Mouse (Mus musculus) myocyte (in vitro differentiated cells): ENCODE results near the gene Hmga2. TPM values are rescaled to one million over a fixed set of nuclear protein-coding genes. Genes with fewer than 3 reads are reported as not detected.

Experiments
- H3K27me3 ChIP-seq: one replicate; pipeline ENCODE4 v1.6.1; 2011; ENCODE audit not compliant: control insufficient read depth, insufficient read depth, insufficient read length
- H3K36me3 ChIP-seq: one replicate; pipeline ENCODE4 v1.6.1; 2011; ENCODE audit not compliant: control insufficient read depth, insufficient read depth
- H3K4me2 ChIP-seq: one replicate; pipeline ENCODE4 v1.6.1; 2011; ENCODE audit warnings: low read depth, control low read depth
- H3K4me3 ChIP-seq: one replicate; pipeline ENCODE4 v1.5.1; 2011; ENCODE audit warnings: mild to moderate bottlenecking, control low read depth, moderate library complexity
- H3K79me2 ChIP-seq: one replicate; pipeline ENCODE4 v1.6.1; 2011; ENCODE audit not compliant: control insufficient read depth, insufficient read depth
- H3ac ChIP-seq: one replicate; pipeline ENCODE4 v1.6.1; 2011; ENCODE audit not compliant: control insufficient read depth, insufficient read length
- CEBPB ChIP-seq: IDR thresholded peaks from 2 replicates; pipeline ENCODE4 v1.6.1; 2011; ENCODE audit warnings: mild to moderate bottlenecking, moderate library complexity; ENCODE audit not compliant: poor library complexity, insufficient read depth, severe bottlenecking
- E2F4 ChIP-seq: IDR thresholded peaks from one replicate; pipeline ENCODE4 v1.6.1; 2011; ENCODE audit warnings: mild to moderate bottlenecking, control low read depth, moderate library complexity; ENCODE audit not compliant: insufficient read depth
- MAX ChIP-seq: IDR thresholded peaks from one replicate; pipeline ENCODE4 v1.6.1; 2011; ENCODE audit warnings: low read depth, mild to moderate bottlenecking, control low read depth
- MYOG ChIP-seq, 3 experiments: IDR thresholded peaks; one replicate each; pipeline ENCODE4 v1.6.1; 2011; ENCODE audit warnings: control low read depth in 2 of 3, low read depth in 2 of 3, mild to moderate bottlenecking in 2 of 3; ENCODE audit not compliant: insufficient read length in 2 of 3, control insufficient read depth in 1 of 3, insufficient read depth in 1 of 3
- POLR2A ChIP-seq: IDR thresholded peaks from one replicate; pipeline ENCODE4 v1.6.1; 2011; ENCODE audit warnings: low read depth, mild to moderate bottlenecking, control low read depth, moderate library complexity; ENCODE audit not compliant: insufficient read length
- POLR2AphosphoS2 ChIP-seq: IDR thresholded peaks from one replicate; pipeline ENCODE4 v1.6.1; 2011; ENCODE audit warnings: low read depth, control low read depth; ENCODE audit not compliant: insufficient read length
- REST ChIP-seq: IDR thresholded peaks from one replicate; pipeline ENCODE4 v1.6.1; 2011; ENCODE audit warnings: mild to moderate bottlenecking, control low read depth, moderate library complexity; ENCODE audit not compliant: insufficient read depth, insufficient read length
- SRF ChIP-seq: IDR thresholded peaks from one replicate; pipeline ENCODE4 v1.6.1; 2011; ENCODE audit warnings: low read depth; ENCODE audit not compliant: control insufficient read depth, insufficient read length
- TCF12 ChIP-seq: IDR thresholded peaks from one replicate; pipeline ENCODE4 v1.6.1; 2011; ENCODE audit warnings: mild to moderate bottlenecking, control low read depth; ENCODE audit not compliant: poor library complexity, insufficient read depth, severe bottlenecking
- TCF3 ChIP-seq: IDR thresholded peaks from one replicate; pipeline ENCODE4 v1.6.1; 2011; ENCODE audit warnings: low read depth, control low read depth; ENCODE audit not compliant: insufficient read length
- USF1 ChIP-seq: IDR thresholded peaks from one replicate; pipeline ENCODE4 v1.6.1; 2011; ENCODE audit warnings: low read depth, mild to moderate bottlenecking, control low read depth, moderate library complexity
- polyA plus RNA-seq: library from polyadenylated mRNA; unstranded; fragments of >200 nt; fragmentation: generic; extraction: Trizol; gene quantifications from one replicate; pipeline ENCODE4 v1.2.1, GENCODE M21; 2012; ENCODE audit warnings: missing spikeins

Gene Hmga2
- polyA plus RNA-seq, 1 experiment: 4.3 TPM

GRCm38 (mm10) chr10:120323584-120324203, 152.6 kb downstream of the Hmga2 start:
- Histone ChIP-seq H3K4me3 (no peak overlapping the region), H3K27me3 (peaks cover 11% of the 10 kb centered on the region), H3ac (no peak overlapping the region), H3K4me2 (no peak overlapping the region), H3K79me2 (no peaks in the 10 kb centered on the region), H3K36me3 (no peaks in the 10 kb centered on the region)
- TF ChIP-seq REST: no peak
- no peak for TF ChIP-seq USF1
- TF ChIP-seq TCF3: no peak
- no peak for TF ChIP-seq MYOG (IDR thresholded peaks at IDR 0.05; ENCODE audit: control insufficient read depth in 1 of 3, insufficient read depth in 1 of 3, insufficient read length in 2 of 3, low read depth in 2 of 3)

GRCm38 (mm10) chr10:120322815-120323214, 153.5 kb downstream of the Hmga2 start:
- TF ChIP-seq TCF12: no peak
- no peak for TF ChIP-seq REST
- no peak for TF ChIP-seq MYOG (IDR thresholded peaks at IDR 0.05; ENCODE audit: control insufficient read depth in 1 of 3, insufficient read depth in 1 of 3, insufficient read length in 2 of 3, low read depth in 2 of 3)
- no peak for TF ChIP-seq MAX
- no peak for TF ChIP-seq E2F4
- no peak for TF ChIP-seq TCF3
- H3K4me3 ChIP-seq: no peak overlapping the region
- H3K4me2 ChIP-seq: no peak overlapping the region
- no peaks in the 10 kb centered on the region for H3K36me3 ChIP-seq
- no peak overlapping the region for H3ac ChIP-seq
- H3K79me2 ChIP-seq: no peaks in the 10 kb centered on the region
- peaks cover 11% of the 10 kb centered on the region for H3K27me3 ChIP-seq

GRCm38 (mm10) chr10:120319614-120320013, 156.7 kb downstream of the Hmga2 start:
- TF ChIP-seq CEBPB (no peak), REST (no peak), MYOG (IDR thresholded peaks at IDR 0.05; ENCODE audit: control insufficient read depth in 1 of 3, insufficient read depth in 1 of 3, insufficient read length in 2 of 3, low read depth in 2 of 3) (no peak), POLR2A (no peak), TCF3 (no peak), SRF (no peak), USF1 (no peak), TCF12 (no peak), E2F4 (no peak), MAX (no peak), POLR2AphosphoS2 (no peak)
- no peaks in the 10 kb centered on the region for H3K36me3 ChIP-seq
- H3K79me2 ChIP-seq: no peaks in the 10 kb centered on the region
- H3ac ChIP-seq: no peak overlapping the region
- H3K4me2 ChIP-seq: no peak overlapping the region
- no peak overlapping the region for H3K4me3 ChIP-seq
- H3K27me3 ChIP-seq: peaks cover 6% of the 10 kb centered on the region

Other genes starting within 250 kb of the Hmga2 start
- 28.3 TPM for gene Llph, start 249.4 kb downstream of the Hmga2 start, polyA plus RNA-seq